Mouse (Mus musculus): Measurements from ENCODE around the gene Ltbp3. TPM values are rescaled to one million over a fixed set of nuclear protein-coding genes. Genes with fewer than 3 reads are reported as not detected.

The Ltbp3 gene
- polyA plus RNA-seq, 1 experiment from 2014 or later: 35.2 TPM

DNA sequence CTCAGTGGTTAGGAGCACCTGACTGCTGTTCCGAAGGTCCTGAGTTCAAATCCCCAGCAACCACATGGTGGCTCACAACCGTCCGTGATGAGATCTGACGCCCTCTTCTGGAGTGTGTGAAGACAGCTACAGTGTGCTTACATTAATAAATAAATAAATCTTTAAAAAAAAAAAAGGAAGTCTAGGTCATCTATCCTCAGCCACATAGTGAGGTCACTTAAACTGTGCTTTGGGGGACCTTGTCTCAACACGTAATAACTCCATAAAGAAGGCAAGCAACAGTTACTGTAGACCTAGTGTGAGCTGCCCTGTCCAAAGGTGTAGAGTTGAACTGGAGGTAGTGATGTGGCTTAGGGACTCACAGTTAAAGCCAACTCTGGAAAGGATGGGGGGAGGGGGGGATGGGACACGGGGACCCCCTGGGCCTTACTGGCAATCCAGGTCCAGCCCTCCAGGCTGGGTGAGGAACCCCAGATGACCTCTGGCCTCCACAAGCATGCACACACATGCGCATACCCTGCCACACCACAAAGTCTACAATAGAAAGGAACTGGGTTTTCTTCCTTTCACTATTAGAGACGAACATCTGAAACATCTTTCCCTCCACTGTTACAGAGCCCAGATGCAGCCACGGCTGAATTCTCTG is 36.8 kb downstream of the Ltbp3 start:
- no peaks in the 10 kb centered on the region for H3K4me1 ChIP-seq (ENCODE audit: control insufficient read depth, insufficient read depth, low read length)
- no peak overlapping the region for H3K27ac ChIP-seq (ENCODE audit: low read length)
- no peaks in the 10 kb centered on the region for H3K36me3 ChIP-seq (ENCODE audit: control insufficient read depth, insufficient read depth, low read length)
- H3K9ac ChIP-seq (replicated peaks; ENCODE audit: low read depth, low read length): no peak overlapping the region
- WGBS: 75% methylated on average over 9 of the region's 9 CpGs
- no peaks in the 10 kb centered on the region for H3K9me3 ChIP-seq (ENCODE audit: control insufficient read depth, low read depth, low read length)
- no peaks in the 10 kb centered on the region for H3K27me3 ChIP-seq (ENCODE audit: control insufficient read depth, insufficient read depth, low read length)
- H3K4me2 ChIP-seq (replicated peaks; ENCODE audit: low read depth, low read length): no peak overlapping the region
- ATAC-seq (ENCODE audit: insufficient number of reproducible peaks, insufficient read depth, low FRiP score, low read depth): no peak
- no peak overlapping the region for H3K4me3 ChIP-seq (ENCODE audit: low read depth, low read length)

DNA sequence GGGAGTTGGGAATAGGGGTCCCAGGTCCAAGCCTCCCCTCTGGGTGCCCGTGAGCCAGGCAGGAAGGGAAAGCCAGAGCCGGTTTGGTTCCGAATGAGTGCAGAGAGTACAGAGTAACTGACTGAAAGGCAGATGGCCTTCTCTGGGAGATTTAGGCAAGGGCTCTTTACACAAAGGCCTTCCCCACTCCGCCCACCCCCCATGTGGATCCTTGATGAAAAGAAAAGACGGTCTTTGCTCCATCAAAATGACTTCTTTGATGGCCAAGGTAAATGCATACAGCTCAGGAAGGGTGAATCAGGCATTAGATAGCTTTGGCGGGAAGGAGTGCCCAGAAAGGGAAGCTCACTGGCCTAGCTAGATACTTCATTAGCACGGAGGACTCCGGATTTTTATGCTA is 37.6 kb downstream of the Ltbp3 start:
- 54% methylated on average over 8 of the region's 8 CpGs for WGBS
- H3K9ac ChIP-seq (replicated peaks; ENCODE audit: low read depth, low read length): no peak overlapping the region
- no peaks in the 10 kb centered on the region for H3K4me1 ChIP-seq (ENCODE audit: control insufficient read depth, insufficient read depth, low read length)
- no peak overlapping the region for H3K27ac ChIP-seq (ENCODE audit: low read length)
- H3K9me3 ChIP-seq (ENCODE audit: control insufficient read depth, low read depth, low read length): no peaks in the 10 kb centered on the region
- no peaks in the 10 kb centered on the region for H3K36me3 ChIP-seq (ENCODE audit: control insufficient read depth, insufficient read depth, low read length)
- ATAC-seq (ENCODE audit: insufficient number of reproducible peaks, insufficient read depth, low FRiP score, low read depth): no peak
- H3K4me3 ChIP-seq (ENCODE audit: low read depth, low read length): no peak overlapping the region
- no peaks in the 10 kb centered on the region for H3K27me3 ChIP-seq (ENCODE audit: control insufficient read depth, insufficient read depth, low read length)
- no peak overlapping the region for H3K4me2 ChIP-seq (replicated peaks; ENCODE audit: low read depth, low read length)

DNA sequence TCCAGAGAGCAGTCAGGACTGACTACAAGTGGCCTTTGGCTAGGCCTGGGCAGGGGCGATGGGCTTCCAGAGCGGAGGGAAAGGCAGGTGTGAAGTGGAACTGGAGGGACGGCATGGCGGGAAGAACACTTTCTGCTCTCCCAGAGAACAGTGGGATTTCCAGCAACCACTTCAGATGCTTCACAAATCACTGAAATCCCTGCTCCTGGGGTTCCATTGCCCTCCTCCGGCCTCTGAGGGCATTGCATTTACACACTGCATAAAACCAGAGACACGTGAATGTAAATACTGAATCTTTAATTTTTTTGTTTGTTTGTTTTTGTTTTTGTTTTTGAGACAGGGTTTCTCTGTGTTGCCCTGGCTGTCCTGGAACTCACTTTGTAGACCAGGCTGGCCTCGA is 39.5 kb downstream of the Ltbp3 start:
- H3K9ac ChIP-seq (replicated peaks; ENCODE audit: low read depth, low read length): no peak overlapping the region
- H3K4me1 ChIP-seq (ENCODE audit: control insufficient read depth, insufficient read depth, low read length): no peaks in the 10 kb centered on the region
- no peak overlapping the region for H3K4me2 ChIP-seq (replicated peaks; ENCODE audit: low read depth, low read length)
- H3K9me3 ChIP-seq (ENCODE audit: control insufficient read depth, low read depth, low read length): no peaks in the 10 kb centered on the region
- no peak overlapping the region for H3K27ac ChIP-seq (ENCODE audit: low read length)
- 64% methylated on average over 7 of the region's 7 CpGs for WGBS
- ATAC-seq (ENCODE audit: insufficient number of reproducible peaks, insufficient read depth, low FRiP score, low read depth): no peak
- H3K36me3 ChIP-seq (ENCODE audit: control insufficient read depth, insufficient read depth, low read length): no peaks in the 10 kb centered on the region
- no peaks in the 10 kb centered on the region for H3K27me3 ChIP-seq (ENCODE audit: control insufficient read depth, insufficient read depth, low read length)
- H3K4me3 ChIP-seq (ENCODE audit: low read depth, low read length): no peak overlapping the region

DNA sequence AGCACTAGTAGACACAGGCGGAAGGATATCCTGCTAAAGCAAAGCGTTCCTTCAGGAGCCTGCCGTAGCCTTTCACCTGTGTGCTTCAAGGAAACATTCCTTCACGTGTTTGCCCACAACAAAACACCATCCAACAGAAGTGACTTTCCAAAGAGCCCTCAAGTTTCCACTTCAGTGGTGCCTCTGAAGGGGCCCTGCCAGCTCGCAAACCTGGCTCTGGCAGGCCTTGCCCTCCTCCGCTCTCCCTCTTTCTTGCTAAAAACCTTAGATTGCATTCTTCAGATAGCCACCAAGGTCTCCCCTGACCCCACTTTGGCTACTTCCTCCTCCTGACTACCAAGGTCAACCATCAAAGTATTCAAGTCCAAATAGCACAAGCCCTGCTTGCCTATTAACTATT is 40.8 kb downstream of the Ltbp3 start:
- Histone ChIP-seq H3K4me3 (ENCODE audit: low read depth, low read length) (no peak overlapping the region), H3K36me3 (ENCODE audit: control insufficient read depth, insufficient read depth, low read length) (no peaks in the 10 kb centered on the region), H3K27ac (ENCODE audit: low read length) (no peak overlapping the region), H3K9me3 (ENCODE audit: control insufficient read depth, low read depth, low read length) (no peaks in the 10 kb centered on the region), H3K4me1 (ENCODE audit: control insufficient read depth, insufficient read depth, low read length) (no peaks in the 10 kb centered on the region), H3K27me3 (ENCODE audit: control insufficient read depth, insufficient read depth, low read length) (no peaks in the 10 kb centered on the region), H3K4me2 (replicated peaks; ENCODE audit: low read depth, low read length) (no peak overlapping the region), H3K9ac (replicated peaks; ENCODE audit: low read depth, low read length) (no peak overlapping the region)
- ATAC-seq (ENCODE audit: insufficient number of reproducible peaks, insufficient read depth, low FRiP score, low read depth): no peak
- WGBS: 80% methylated on average over 6 of the region's 6 CpGs

DNA sequence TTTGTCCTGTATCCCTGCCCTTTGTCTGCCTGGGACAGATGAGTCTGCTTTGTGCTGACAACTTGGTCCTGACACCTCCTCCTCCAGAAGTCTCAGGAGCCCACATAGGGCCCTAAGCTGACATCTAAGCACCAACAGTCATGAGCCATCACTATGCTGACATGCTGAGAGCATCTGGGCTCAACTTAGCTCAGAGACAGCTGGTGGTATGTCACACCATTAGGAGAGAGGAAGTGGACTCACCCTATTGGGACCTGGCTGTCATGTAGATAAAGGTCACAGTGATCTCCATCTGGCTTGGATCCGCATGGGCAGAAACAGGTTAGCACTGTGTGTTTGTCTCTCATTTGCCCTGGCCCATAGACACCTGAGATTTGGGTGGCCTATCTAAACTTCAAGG is 41.4 kb downstream of the Ltbp3 start:
- ATAC-seq (ENCODE audit: insufficient number of reproducible peaks, insufficient read depth, low FRiP score, low read depth): no peak
- Histone ChIP-seq H3K9ac (replicated peaks; ENCODE audit: low read depth, low read length) (no peak overlapping the region), H3K4me1 (ENCODE audit: control insufficient read depth, insufficient read depth, low read length) (no peaks in the 10 kb centered on the region), H3K27ac (ENCODE audit: low read length) (no peak overlapping the region), H3K27me3 (ENCODE audit: control insufficient read depth, insufficient read depth, low read length) (no peaks in the 10 kb centered on the region), H3K36me3 (ENCODE audit: control insufficient read depth, insufficient read depth, low read length) (no peaks in the 10 kb centered on the region), H3K4me3 (ENCODE audit: low read depth, low read length) (no peak overlapping the region), H3K4me2 (replicated peaks; ENCODE audit: low read depth, low read length) (no peak overlapping the region), H3K9me3 (ENCODE audit: control insufficient read depth, low read depth, low read length) (no peaks in the 10 kb centered on the region)
- WGBS: 92% methylated on average over 1 of the region's 1 CpGs

DNA sequence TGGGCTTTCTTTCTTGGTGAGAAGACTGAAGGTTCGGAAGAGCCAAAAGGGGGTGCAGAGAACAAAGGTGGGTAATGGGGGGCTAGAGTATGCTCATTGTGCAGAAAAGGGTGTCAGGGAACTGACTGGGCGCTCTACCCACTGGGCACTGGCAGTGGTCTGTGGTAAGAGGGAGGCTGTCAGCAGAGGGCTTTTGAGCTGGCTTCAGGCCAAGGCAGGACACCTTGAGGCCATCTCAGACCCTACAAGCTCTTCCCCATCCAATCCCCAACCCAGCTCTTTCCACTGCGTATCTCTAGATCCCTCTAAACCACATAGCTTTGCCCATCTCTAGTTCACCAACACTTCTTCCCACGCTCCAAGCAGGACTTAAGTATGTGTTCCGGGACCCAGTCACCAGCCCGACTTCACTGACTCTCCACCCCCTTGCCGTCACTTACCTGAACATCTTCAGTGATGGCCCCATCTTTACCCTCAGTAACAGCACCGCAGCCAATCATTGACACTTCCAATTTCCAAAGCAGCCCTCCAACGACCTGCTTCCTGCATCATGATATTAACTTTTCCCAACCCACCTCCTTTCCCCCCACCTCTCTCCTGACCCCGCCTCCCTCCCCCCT is 44.4 kb downstream of the Ltbp3 start:
- H3K36me3 ChIP-seq (ENCODE audit: control insufficient read depth, insufficient read depth, low read length): no peaks in the 10 kb centered on the region
- no peak for ATAC-seq (ENCODE audit: insufficient number of reproducible peaks, insufficient read depth, low FRiP score, low read depth)
- WGBS: 61% methylated on average over 10 of the region's 10 CpGs

DNA sequence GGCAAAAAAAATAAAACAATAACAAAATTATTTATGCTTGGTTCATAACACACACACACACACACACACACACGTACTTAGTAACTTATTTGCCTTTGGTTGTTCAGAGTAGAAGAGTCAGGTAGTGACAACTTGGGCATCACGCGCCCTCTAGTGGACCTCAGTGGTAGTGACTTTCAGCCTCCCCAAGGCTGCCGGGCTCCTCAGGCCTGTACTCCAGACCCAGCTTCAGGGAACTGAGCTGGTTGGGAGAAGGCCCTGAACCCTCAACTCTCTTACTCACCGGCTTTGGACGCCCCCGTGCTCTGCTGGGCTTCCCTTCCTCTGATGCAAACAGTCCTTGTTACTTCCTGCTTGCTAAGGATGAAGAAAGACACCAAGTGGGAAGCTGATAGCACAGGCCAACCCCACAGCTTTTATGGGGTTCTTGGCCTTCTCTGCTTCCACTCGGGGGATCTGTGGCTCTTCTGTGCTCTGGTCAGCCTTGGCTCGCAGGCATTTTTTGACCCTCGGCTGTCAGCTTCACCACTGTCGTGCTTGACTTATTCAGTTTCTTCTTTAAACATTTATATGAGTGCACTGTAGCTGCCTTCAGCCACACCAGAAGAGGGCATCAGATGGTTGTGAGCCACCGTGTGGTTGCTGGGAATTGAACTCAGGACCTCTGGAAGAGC is 45.9 kb downstream of the Ltbp3 start:
- H3K4me1 ChIP-seq (ENCODE audit: control insufficient read depth, insufficient read depth, low read length): no peaks in the 10 kb centered on the region
- no peaks in the 10 kb centered on the region for H3K27me3 ChIP-seq (ENCODE audit: control insufficient read depth, insufficient read depth, low read length)
- ATAC-seq (ENCODE audit: insufficient number of reproducible peaks, insufficient read depth, low FRiP score, low read depth): peak; percentile 66; the same call in 1 of the 2 replicates
- H3K4me2 ChIP-seq (replicated peaks; ENCODE audit: low read depth, low read length): no peak overlapping the region
- no peak overlapping the region for H3K4me3 ChIP-seq (ENCODE audit: low read depth, low read length)
- WGBS: 10% methylated on average over 12 of the region's 12 CpGs
- no peaks in the 10 kb centered on the region for H3K9me3 ChIP-seq (ENCODE audit: control insufficient read depth, low read depth, low read length)
- H3K27ac ChIP-seq (ENCODE audit: low read length): no peak overlapping the region
- H3K36me3 ChIP-seq (ENCODE audit: control insufficient read depth, insufficient read depth, low read length): no peaks in the 10 kb centered on the region
- H3K9ac ChIP-seq (replicated peaks; ENCODE audit: low read depth, low read length): no peak overlapping the region

More for the DNA sequence above, 44.4 kb downstream of the Ltbp3 start:
- Histone ChIP-seq H3K27me3 (ENCODE audit: control insufficient read depth, insufficient read depth, low read length) (no peaks in the 10 kb centered on the region), H3K4me2 (replicated peaks; ENCODE audit: low read depth, low read length) (no peak overlapping the region), H3K9me3 (ENCODE audit: control insufficient read depth, low read depth, low read length) (no peaks in the 10 kb centered on the region), H3K4me1 (ENCODE audit: control insufficient read depth, insufficient read depth, low read length) (no peaks in the 10 kb centered on the region), H3K4me3 (ENCODE audit: low read depth, low read length) (no peak overlapping the region), H3K9ac (replicated peaks; ENCODE audit: low read depth, low read length) (no peak overlapping the region), H3K27ac (ENCODE audit: low read length) (no peak overlapping the region)

DNA sequence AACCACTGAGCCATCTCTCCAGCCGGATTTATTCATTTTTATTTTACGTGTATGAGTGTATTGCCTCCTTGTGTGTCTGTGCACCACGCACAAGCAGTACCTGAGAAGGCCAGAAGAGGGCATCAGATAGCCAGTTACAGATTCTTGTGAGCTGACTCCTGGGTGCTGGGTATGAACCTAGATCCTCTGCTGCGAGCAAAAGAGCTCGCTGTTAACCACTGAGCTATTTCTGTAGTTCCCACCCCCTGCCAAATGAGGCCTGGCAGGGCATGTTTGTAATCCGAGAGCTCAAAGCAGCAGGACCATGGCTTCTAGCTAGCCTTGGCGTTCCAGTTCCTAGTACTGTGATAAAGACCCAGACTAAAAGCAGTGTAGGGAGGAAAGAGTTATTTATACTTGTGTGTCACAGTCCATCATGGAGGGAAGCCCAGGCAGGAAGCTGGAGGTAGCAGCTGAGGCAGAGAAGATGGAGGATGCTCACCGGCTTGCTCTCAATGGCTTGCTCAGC is 46.5 kb downstream of the Ltbp3 start:
- H3K9ac ChIP-seq (replicated peaks; ENCODE audit: low read depth, low read length): no peak overlapping the region
- H3K36me3 ChIP-seq (ENCODE audit: control insufficient read depth, insufficient read depth, low read length): no peaks in the 10 kb centered on the region
- no peaks in the 10 kb centered on the region for H3K27me3 ChIP-seq (ENCODE audit: control insufficient read depth, insufficient read depth, low read length)
- no peak overlapping the region for H3K27ac ChIP-seq (ENCODE audit: low read length)
- no peak overlapping the region for H3K4me2 ChIP-seq (replicated peaks; ENCODE audit: low read depth, low read length)
- peak; percentile 64; the same call in 1 of the 2 replicates for ATAC-seq (ENCODE audit: insufficient number of reproducible peaks, insufficient read depth, low FRiP score, low read depth)
- H3K4me1 ChIP-seq (ENCODE audit: control insufficient read depth, insufficient read depth, low read length): no peaks in the 10 kb centered on the region
- H3K4me3 ChIP-seq (ENCODE audit: low read depth, low read length): no peak overlapping the region
- 4% methylated on average over 8 of the region's 8 CpGs for WGBS
- H3K9me3 ChIP-seq (ENCODE audit: control insufficient read depth, low read depth, low read length): no peaks in the 10 kb centered on the region

Data from stomach, embryonic 14.5 days (tissue).